In genomic region chrX:76123355-76123754, GRCm38 (mm10) we compare ENCODE assay signal across 10 mouse cellular contexts.
A peak's percentile ranks its signal among the peaks of the same experiment; 100 is the strongest.
DNase-seq lines count a peak whose midpoint lies in the region; ATAC-seq lines count a peak whose summit lies in the region.
"Had no signal": no experiment of that assay in that cellular context is flagged by ENCODE, and none has a peak within 500 bp of the region (broad histone marks: within the 10 kb centered on the region; RNA-seq: fewer than 3 reads in every experiment).

No protein-coding gene starts in this region.

- no peak overlapping the region for H3K27ac ChIP-seq in embryonic facial prominence, embryonic 14.5 days (replicated peaks; ENCODE audit: low read depth, low read length)
- H3K27ac ChIP-seq in embryonic facial prominence, embryonic 10.5 days (replicated peaks), result no peak overlapping the region
- H3K27ac ChIP-seq in midbrain, embryonic 11.5 days (ENCODE audit: low read depth, low read length), result no peak overlapping the region
- no peak overlapping the region for H3K27ac ChIP-seq in midbrain, embryonic 15.5 days
- peak overlapping the region; percentile 58; the same call in 1 of the 2 replicates for H3K27ac ChIP-seq in heart, embryonic 13.5 days (replicated peaks)
- H3K27ac ChIP-seq: stomach, embryonic 15.5 days had no signal

- H3K4me1 ChIP-seq in embryonic facial prominence, embryonic 14.5 days (ENCODE audit: control insufficient read depth, insufficient read depth, low read length), result no peaks in the 10 kb centered on the region
- no peaks in the 10 kb centered on the region for H3K4me1 ChIP-seq in embryonic facial prominence, embryonic 10.5 days
- H3K4me1 ChIP-seq in midbrain, embryonic 11.5 days (ENCODE audit: control insufficient read depth, insufficient read depth, low read length), result no peaks in the 10 kb centered on the region
- H3K4me1 ChIP-seq in midbrain, embryonic 15.5 days, result no peaks in the 10 kb centered on the region
- peaks cover 24% of the 10 kb centered on the region for H3K4me1 ChIP-seq in heart, embryonic 13.5 days
- H3K4me1 ChIP-seq: megakaryocyte, embryonic 14.5 days; stomach, embryonic 15.5 days had no signal

- no peak overlapping the region for H3K4me3 ChIP-seq in embryonic facial prominence, embryonic 14.5 days (ENCODE audit: low read depth, low read length)
- no peak overlapping the region for H3K4me3 ChIP-seq in embryonic facial prominence, embryonic 10.5 days
- no peak overlapping the region for H3K4me3 ChIP-seq in midbrain, embryonic 11.5 days (ENCODE audit: low read depth, low read length)
- H3K4me3 ChIP-seq in midbrain, embryonic 15.5 days, result no peak overlapping the region
- no peak overlapping the region for H3K4me3 ChIP-seq in heart, embryonic 13.5 days
- H3K4me3 ChIP-seq: megakaryocyte, embryonic 14.5 days; stomach, embryonic 15.5 days had no signal

- no peak overlapping the region for H3K4me2 ChIP-seq in embryonic facial prominence, embryonic 14.5 days (ENCODE audit: low read depth, low read length)
- H3K4me2 ChIP-seq in midbrain, embryonic 11.5 days, result no peak overlapping the region
- no peak overlapping the region for H3K4me2 ChIP-seq in midbrain, embryonic 15.5 days
- peak overlapping the region; percentile 7; the same call in 1 of the 2 replicates for H3K4me2 ChIP-seq in heart, embryonic 13.5 days
- H3K4me2 ChIP-seq: stomach, embryonic 15.5 days had no signal

- 31% methylated on average over 2 of the region's 2 CpGs for WGBS in embryonic facial prominence, embryonic 14.5 days
- 41% methylated on average over 2 of the region's 2 CpGs for WGBS in embryonic facial prominence, embryonic 10.5 days
- 41% methylated on average over 2 of the region's 2 CpGs for WGBS in midbrain, embryonic 11.5 days
- WGBS in midbrain, embryonic 15.5 days, result 40% methylated on average over 2 of the region's 2 CpGs
- WGBS in heart, embryonic 13.5 days, result 14% methylated on average over 2 of the region's 2 CpGs

- H3K36me3 ChIP-seq in embryonic facial prominence, embryonic 14.5 days (ENCODE audit: control insufficient read depth, insufficient read depth, low read length), result no peaks in the 10 kb centered on the region
- no peaks in the 10 kb centered on the region for H3K36me3 ChIP-seq in embryonic facial prominence, embryonic 10.5 days (replicated peaks)
- no peaks in the 10 kb centered on the region for H3K36me3 ChIP-seq in midbrain, embryonic 11.5 days (ENCODE audit: control insufficient read depth, insufficient read depth, low read length)
- no peaks in the 10 kb centered on the region for H3K36me3 ChIP-seq in midbrain, embryonic 15.5 days (replicated peaks)
- H3K36me3 ChIP-seq in heart, embryonic 13.5 days, result no peaks in the 10 kb centered on the region
- H3K36me3 ChIP-seq: stomach, embryonic 15.5 days had no signal

- no peak for ATAC-seq in embryonic facial prominence, embryonic 14.5 days (ENCODE audit: low read depth)
- ATAC-seq in midbrain, embryonic 11.5 days (ENCODE audit: low FRiP score), result no peak
- no peak for ATAC-seq in midbrain, embryonic 15.5 days (replicated peaks)
- ATAC-seq in heart, embryonic 13.5 days (ENCODE audit: extremely low read depth, insufficient number of reproducible peaks, low FRiP score, low TSS enrichment), result no peak
- ATAC-seq in megakaryocyte-erythroid progenitor cell, adult 5-6 weeks (replicated peaks; ENCODE audit: low FRiP score, low TSS enrichment, poor library complexity, severe bottlenecking), result no peak

- H3K27me3 ChIP-seq in embryonic facial prominence, embryonic 14.5 days (replicated peaks; ENCODE audit: control insufficient read depth, insufficient read depth, low read length), result no peaks in the 10 kb centered on the region
- H3K27me3 ChIP-seq in embryonic facial prominence, embryonic 10.5 days (replicated peaks; ENCODE audit: low read depth, poor library complexity, severe bottlenecking), result no peaks in the 10 kb centered on the region
- no peaks in the 10 kb centered on the region for H3K27me3 ChIP-seq in midbrain, embryonic 11.5 days (ENCODE audit: control insufficient read depth, insufficient read depth, low read length)
- H3K27me3 ChIP-seq in midbrain, embryonic 15.5 days (replicated peaks), result no peaks in the 10 kb centered on the region
- no peaks in the 10 kb centered on the region for H3K27me3 ChIP-seq in heart, embryonic 13.5 days (replicated peaks)
- H3K27me3 ChIP-seq: stomach, embryonic 15.5 days had no signal

- H3K9ac ChIP-seq in embryonic facial prominence, embryonic 14.5 days (ENCODE audit: low read depth, low read length), result no peak overlapping the region
- H3K9ac ChIP-seq in midbrain, embryonic 11.5 days (ENCODE audit: low read length), result no peak overlapping the region
- no peak overlapping the region for H3K9ac ChIP-seq in midbrain, embryonic 15.5 days
- H3K9ac ChIP-seq in heart, embryonic 13.5 days, result no peak overlapping the region
- H3K9ac ChIP-seq: stomach, embryonic 15.5 days had no signal

- no peaks in the 10 kb centered on the region for H3K9me3 ChIP-seq in embryonic facial prominence, embryonic 14.5 days (ENCODE audit: control insufficient read depth, low read length)
- no peaks in the 10 kb centered on the region for H3K9me3 ChIP-seq in embryonic facial prominence, embryonic 10.5 days
- H3K9me3 ChIP-seq in midbrain, embryonic 11.5 days (ENCODE audit: control insufficient read depth, low read length), result no peaks in the 10 kb centered on the region
- H3K9me3 ChIP-seq in midbrain, embryonic 15.5 days, result no peaks in the 10 kb centered on the region
- H3K9me3 ChIP-seq in heart, embryonic 13.5 days, result no peaks in the 10 kb centered on the region
- H3K9me3 ChIP-seq: megakaryocyte, embryonic 14.5 days; stomach, embryonic 15.5 days had no signal

- peak; percentile 72 for DNase-seq in embryonic facial prominence, embryonic 14.5 days (ENCODE audit: low spot score)
- no peak for DNase-seq in embryonic facial prominence, embryonic 10.5 days (ENCODE audit: low spot score)
- DNase-seq in midbrain, embryonic 11.5 days (ENCODE audit: low spot score, missing footprints), result peak; percentile 81
- DNase-seq in lung, postnatal 4 days, result peak; percentile 72 to 79
- DNase-seq in layer of hippocampus, adult 9-10 months (ENCODE audit: low spot score), result no peak

Comparison
In these comparisons a context has a peak if more than half of its experiments do, and no peak if none do; other contexts are left out.
1. DNase-seq: peak in embryonic facial prominence, embryonic 14.5 days (single experiment), midbrain, embryonic 11.5 days (single experiment) and lung, postnatal 4 days (2 of 2); none in embryonic facial prominence, embryonic 10.5 days (single experiment) and layer of hippocampus, adult 9-10 months (single experiment).